Mouse (Mus musculus) left cerebral cortex, adult 18-20 months (tissue): Measurements from ENCODE around the gene Ppp5c. TPM values are rescaled to one million over a fixed set of nuclear protein-coding genes. Genes with fewer than 3 reads are reported as not detected.
A peak's percentile ranks its signal among the peaks of the same experiment; 100 is the strongest.
"Not testable (repeated sequence)": the region's sequence is repeated elsewhere in the genome, so short reads cannot be mapped to it uniquely, and the experiment has no call there.

Experiments
- DNase-seq, 2 experiments: peaks; one replicate each; pipeline ENCODE4 v3.0.0; 2021 to 2022; ENCODE audit warnings: low spot score in 2 of 2, mixed read lengths in 1 of 2
- long read RNA-seq, 2 experiments: library from polyadenylated mRNA; stranded (forward); transcript quantifications; one replicate each; pipeline ENCODE4 v2.0.0; 2021
- total RNA-seq, 2 experiments: library from RNA; stranded (reverse); gene quantifications; 2 replicates each; pipeline ENCODE4 v1.2.3; 2021

The Ppp5c gene
- 100 to 1,000 TPM; 147 to 181 TPM for total RNA-seq
- long read RNA-seq, experiment 1, transcript Ppp5c-201 (13 exons, 2,072 nt) = major isoform, 198 of 244 reads
- long read RNA-seq, experiment 1, partial matches to known transcripts = 14 of 244 reads
- long read RNA-seq, experiment 1, other reads (novel, unspliced or antisense) = 32 of 244 reads
- long read RNA-seq, experiment 2, transcript Ppp5c-201 (13 exons, 2,072 nt) = major isoform, 183 of 220 reads
- long read RNA-seq, experiment 2, partial matches to known transcripts = 13 of 220 reads
- long read RNA-seq, experiment 2, other reads (novel, unspliced or antisense) = 22 of 220 reads

DNA sequence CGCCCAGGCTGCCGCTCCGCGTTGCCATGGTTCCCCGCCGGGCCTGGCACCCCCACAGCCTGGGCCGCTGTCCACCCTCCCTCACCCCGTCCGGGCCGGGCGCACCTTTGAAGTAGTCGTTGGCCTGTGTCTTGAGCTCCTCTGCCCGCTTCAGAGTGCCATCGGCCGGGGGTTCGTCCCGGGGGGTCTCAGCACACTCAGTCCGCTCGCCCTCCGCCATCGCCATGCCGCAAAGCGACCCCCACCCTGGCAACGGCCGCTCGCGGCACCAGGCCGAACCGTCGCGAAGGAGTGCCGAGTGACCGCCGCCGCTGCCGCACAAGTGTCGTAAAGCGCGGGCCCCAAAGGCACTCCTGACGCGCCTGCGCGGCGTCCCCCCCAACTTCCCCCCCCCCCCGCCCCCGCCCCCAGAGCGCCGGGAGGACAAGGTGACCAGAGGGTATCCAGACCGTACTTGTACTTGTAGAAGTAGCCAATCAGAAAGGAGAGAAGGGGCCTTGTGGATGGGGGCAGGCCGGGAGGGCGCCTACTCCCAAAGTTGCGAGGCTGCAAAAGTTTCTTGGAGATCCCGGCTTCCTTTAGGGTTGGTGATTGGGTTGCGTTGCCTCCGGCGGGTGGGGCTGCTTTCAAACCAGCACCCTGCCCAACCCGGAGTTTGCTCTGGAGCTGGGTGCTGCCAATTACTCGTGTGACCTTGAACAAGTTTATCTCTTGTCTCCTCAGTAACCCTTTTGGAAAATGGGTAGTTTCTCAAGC, at the start of gene Ppp5c:
Ppp5c (minus strand) TSS at position 337 of the 756 bp plus-strand sequence.
- peak; percentile 84 to 88 for DNase-seq

DNA sequence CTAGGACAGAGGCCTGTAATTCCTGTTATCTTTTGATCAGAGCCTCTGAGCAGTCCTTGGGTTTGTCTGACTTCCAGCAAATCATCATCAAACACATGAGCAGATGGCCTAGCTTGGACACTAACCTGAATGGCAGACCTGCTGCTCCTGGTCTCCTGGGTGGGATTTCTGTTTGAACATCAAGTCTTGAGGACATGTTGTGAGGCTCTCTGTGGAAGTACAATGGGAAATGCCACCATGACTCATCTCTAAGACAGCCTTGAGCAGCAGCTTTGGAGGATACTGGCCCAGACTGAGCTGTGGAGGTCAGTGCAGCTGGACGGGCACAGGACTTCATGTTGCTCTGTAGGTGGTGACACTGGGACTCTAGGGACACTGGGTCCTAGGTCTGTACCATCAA, 48.8 kb upstream of the Ppp5c start:
- no peak for DNase-seq

DNA sequence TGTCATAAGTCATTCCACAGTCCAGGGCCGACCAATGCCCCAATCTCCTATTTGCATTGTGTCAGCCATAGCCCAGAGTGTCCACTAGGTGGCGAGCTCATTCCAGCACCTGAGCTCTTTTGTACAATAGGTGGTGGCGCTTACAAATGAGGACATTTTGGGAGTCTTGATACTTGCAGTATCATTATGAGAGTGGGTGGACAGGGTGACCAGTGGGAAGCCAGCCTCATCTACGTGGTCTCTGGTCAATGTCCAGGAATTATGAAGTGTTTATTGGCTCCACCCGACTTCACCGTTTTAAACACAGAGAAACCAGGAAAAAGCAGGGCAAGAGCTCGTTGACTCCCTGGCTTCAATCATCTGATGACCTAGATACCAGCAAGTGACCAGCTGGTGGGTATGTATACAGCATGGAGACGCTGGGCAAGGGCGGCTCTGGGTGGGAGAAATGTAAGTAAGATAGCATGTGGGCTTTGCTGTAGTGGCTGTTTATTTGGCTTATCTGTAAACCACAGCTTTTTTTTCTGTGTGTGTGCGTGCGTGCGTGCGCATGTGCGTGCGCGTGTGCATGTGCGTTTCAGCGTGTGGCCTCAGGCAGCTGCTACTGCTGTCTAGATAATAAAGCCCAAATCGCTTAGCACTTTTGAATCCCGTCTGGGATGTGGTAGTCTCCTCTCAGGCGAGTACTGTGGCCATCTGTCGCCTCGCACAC, 46.3 kb upstream of the Ppp5c start, which contains the start of gene Psg16:
Psg16 (plus strand) TSS at position 137 of the 712 bp plus-strand sequence.
- peak; percentile 69 to 70 for DNase-seq

DNA sequence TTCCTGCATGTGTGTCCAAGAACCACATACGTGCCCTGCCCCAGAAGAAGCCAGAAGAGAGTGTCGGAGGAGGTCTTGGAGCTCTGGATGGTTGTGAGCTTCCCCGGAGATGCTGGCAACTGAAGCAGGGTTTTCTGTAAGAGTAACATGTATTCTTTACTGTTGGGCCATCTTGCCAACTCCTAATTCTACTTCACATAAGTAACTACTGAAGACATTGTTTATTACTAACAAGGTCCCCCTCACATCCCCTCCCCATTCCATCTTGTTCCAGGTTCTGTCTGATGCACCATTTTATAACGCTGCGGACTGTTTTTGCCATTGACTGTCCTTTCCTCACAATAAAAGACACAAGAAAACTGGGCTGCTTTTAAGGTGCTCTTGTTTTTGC, 45.8 kb upstream of the Ppp5c start:
- DNase-seq = no peak

DNA sequence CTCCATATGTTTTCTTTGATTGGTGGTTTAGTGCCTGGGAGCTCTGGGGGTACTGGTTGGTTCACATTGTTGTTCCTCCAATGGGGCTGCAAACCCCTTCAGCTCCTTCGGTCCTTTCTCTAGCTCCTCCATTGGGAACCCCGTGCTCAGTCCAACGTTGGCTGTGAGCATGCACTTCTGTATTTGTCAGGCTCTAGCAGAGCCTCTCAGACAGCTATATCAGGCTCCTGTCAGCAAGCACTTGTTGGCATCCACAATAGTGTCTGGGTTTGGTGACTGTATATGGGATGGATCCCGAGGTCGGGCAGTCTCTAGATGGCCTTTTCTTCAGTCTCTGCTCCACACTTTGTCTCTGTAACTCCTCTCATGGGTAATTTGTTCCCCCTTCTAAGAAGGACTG, 39.9 kb upstream of the Ppp5c start:
- not testable (repeated sequence) for DNase-seq

DNA sequence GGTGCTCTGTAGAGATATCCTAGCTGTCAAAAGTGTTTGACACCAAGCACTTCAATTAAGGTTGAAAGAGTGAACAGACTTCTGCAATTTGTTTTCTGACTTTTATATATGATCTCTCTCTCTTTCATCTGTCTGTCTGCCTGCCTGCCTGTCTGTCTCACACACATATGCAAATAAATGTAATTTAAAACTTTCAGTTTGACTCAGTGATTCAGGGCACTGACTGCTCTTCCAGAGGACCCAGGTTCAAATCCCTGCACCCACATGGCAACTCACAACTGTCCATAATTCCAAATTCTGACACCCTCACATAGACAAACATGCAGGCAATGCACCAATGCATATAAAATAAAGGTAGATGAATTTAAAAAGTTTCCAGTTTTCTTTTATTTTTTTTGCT, 39.3 kb upstream of the Ppp5c start:
- no peak for DNase-seq

DNA sequence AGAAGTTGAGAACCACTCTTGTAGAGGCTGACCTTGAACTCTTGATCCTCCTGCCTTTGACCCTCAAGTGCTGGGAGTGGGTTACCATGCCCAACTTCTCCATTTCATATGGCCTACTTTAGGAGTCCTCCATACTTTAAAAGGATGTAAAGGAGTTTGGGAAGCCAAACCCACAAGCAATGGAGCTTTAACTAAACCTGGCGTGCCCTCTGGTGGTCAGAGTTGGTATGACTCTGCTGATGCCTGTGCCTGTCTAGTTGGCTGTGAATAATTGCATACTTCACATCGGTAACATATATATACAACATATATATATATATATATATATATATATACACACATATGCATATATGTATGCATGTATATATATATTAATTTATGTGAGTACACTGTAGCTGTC, 38.7 kb upstream of the Ppp5c start:
- DNase-seq = peak; percentile 89 to 97

DNA sequence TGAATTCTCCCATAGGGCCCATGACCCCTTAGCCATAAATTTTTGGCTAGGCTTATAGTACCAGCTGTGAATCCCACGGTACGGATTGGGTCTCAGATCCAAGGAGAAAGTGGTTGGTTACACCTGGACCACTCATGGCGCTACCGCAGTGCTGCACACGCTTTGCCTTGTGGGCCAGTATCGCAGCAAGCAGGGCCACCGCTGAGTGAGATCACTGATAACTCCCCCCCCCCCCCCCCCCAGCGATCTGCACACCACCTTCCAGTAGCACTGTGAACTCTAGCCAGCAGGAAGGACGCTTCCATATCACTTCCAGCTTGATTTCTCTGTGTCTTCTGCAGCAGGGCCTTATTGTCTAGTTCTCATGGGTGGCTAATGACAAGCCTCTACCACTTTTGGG, 37.9 kb upstream of the Ppp5c start:
- DNase-seq = no peak

DNA sequence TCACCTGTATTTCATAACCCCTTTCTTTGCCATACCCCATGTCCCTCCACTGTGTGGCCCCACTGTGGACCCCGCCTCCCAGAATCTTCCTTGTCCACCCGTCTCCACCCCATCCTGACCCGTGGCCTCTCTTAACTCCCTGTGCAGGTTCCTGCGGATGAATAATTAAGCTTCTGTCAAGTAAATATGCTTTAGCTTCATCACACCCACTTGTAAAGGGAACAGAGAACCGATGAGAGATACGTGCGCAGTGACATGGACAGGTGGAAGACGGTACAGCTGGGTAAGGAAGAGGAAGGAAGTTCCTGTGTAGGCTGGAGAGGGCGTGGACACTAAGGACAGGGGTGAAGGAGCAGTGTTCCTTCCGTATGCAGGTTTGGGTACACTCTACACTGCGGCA, 35.1 kb upstream of the Ppp5c start:
- no peak for DNase-seq

DNA sequence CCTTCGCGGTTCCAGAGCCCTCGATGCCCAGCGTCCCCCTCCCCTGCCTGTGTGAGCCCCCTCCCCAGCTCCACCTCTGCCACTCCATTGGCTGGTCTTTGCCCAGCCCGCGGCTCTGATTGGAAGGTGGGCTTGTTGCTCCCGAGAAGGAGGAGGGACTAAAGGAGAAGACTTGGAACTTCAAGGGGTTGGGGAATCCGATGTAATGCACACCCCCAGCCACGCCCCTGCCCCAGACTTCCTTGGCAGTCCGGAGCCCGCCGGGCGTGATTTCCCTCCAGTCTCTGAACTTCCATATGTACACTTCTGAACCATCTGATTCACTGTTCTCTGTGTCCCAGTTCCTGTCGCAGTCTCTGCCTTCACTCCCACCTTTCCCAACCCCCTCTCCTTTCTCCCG, 34.7 kb upstream of the Ppp5c start, which contains the start of gene Hif3a:
Hif3a (minus strand) TSS at position 39 of the 400 bp plus-strand sequence.
- DNase-seq = peak in 1 of 2 experiments; percentile 53

DNA sequence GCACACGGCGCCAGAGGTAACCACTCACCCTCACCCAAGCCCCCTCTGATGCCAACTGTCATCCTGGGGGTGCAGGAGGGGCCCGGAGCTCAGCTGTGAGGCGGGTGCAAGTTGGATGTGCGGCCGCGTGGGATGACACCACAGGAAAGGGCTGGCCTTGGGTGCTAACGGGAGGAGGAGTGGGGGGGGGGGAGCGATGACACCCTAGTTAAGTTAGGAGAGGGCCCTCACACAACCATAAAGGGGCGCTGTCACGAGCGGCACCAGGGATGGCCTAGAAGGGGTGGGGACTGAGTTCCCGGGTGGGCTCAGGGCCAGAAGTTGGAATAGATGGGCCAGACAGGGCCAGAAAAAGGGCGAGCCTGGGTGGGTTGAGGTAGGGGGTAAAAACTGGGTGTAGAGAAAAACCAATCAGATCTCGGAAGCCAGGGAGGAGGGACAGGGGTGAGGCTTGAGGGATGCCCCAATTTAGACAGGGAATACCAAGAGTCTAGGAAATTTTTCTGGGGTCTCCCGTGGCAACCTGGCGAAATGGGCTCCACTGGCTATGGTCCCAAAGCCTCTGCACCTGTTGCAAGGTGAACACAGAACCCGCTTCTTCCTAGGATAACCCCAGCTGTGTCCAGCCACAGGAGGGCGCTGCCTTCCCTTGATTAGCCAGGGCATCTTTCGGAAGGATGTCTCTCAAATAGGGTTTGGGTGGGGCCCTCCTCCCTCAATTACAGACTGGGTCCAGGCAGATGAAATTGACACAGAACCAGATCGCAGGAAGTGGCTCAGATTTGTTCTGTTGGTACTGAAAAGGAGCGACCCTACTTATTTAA, 33.3 kb upstream of the Ppp5c start:
- DNase-seq = peak; percentile 32 to 53

DNA sequence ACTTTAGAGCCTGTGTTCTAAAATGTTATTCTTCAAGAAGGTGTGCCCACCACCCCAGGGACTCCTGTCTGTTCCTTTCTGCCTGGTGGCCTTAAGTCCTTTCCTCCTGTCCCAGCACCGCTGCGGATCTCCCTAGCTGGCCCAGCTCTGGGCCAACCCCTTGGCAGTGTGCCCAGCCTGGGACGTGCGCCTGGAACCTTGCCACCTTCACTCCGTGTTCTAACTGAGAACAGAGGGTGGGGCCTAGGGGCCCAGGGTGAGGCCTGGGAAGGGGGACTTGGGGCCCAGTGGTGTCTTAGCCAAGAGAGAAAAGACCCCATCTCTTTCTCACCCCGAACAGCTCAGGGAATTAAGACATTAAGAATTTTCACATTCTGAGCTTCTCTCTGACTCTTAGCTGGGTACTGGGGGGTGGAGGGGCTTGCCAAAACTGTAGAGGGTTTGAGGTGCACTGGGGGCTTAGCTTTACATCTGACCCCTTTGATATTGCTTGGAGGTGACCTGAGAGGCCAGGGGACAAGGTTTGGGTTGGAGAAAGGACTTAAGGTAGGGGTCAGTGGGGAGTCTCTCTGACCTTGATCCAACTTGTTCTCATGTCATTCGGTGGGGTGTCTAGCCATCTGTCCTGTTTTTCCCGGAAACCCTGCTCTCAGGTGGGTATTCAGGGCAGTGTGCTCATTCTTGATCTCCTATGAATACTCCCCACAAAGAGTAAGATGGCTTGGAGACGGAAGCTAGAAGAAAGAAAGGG, 32.5 kb upstream of the Ppp5c start:
- DNase-seq = peak; percentile 84 to 87

DNA sequence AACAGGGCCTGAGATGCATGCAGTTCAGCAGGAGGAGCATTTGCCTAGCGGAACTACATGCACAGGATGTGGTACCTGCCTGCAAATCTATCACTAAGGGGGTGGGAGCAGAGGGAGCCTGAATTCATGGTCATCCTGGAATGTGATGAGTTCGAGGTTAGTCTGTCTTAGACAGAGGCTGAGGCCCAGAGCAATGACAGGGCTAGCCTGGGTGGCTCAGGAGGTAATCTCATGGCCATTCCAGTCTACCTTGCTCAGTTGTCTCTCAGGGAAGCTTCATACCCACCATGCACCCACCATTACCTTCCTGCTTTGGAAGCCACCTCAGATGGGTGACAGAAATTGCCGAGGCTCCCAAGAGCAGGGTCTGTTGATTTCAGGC, 31.7 kb upstream of the Ppp5c start:
- no peak for DNase-seq

DNA sequence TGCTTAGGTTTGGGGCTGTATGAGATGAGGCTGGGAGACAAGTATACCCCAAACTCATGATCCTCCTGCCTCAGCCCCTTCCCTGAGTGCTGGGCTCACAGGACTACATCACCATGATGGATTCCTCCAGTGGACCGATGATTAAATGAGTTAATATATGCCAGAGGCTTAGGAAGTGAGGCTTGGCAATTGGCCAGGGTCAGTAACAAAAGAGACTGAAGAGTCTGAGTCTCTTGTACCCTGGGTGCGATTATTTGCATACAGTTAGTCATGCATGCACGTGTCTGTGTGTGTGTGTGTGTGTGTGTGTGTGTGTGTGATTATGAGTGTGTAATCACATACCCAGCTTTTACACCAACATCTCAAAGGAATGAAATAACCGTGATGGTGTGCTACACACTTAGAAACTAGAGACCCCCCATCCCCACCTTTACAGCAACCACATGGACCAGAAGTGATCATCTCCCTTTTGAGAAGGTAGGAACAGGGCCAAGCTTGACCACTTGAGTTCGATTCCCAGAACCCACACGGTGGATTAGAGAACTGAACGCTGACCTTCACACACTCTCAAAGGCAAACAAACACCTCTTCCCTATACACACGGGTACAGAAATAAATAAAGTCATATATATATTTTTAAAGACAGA, 31.2 kb upstream of the Ppp5c start:
- no peak for DNase-seq

DNA sequence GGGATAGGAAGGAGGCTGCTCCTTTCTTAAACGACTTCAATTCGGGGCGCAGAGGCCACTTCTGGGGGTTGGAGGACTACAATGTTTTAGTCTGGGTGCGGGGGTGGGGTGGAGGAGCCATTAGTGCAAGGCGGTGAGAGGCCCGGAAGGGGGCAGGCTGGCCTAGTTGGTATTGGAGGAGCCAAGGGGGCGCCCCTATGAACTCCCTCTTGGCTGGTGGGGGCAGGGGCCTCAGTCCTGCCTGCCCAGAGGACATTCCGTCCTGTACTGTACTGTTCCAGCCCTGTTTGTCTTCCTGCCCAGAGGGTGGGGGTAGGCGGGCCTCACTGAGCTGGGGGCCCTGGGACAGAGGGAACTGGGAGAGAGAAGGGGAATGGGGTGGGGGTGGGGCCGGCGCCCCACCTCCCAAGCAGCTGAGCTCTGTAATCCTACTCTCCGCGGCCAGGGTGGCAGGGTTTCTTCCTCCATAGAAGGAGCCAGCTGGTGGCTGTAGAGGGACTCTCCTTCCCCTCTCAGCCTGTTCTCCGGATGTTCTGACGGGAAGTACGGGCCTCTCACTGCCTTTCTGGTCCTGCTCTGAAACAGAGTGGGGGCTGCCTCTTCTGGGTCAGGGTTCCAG, 30.5 kb upstream of the Ppp5c start:
- DNase-seq = peak; percentile 70 to 72

DNA sequence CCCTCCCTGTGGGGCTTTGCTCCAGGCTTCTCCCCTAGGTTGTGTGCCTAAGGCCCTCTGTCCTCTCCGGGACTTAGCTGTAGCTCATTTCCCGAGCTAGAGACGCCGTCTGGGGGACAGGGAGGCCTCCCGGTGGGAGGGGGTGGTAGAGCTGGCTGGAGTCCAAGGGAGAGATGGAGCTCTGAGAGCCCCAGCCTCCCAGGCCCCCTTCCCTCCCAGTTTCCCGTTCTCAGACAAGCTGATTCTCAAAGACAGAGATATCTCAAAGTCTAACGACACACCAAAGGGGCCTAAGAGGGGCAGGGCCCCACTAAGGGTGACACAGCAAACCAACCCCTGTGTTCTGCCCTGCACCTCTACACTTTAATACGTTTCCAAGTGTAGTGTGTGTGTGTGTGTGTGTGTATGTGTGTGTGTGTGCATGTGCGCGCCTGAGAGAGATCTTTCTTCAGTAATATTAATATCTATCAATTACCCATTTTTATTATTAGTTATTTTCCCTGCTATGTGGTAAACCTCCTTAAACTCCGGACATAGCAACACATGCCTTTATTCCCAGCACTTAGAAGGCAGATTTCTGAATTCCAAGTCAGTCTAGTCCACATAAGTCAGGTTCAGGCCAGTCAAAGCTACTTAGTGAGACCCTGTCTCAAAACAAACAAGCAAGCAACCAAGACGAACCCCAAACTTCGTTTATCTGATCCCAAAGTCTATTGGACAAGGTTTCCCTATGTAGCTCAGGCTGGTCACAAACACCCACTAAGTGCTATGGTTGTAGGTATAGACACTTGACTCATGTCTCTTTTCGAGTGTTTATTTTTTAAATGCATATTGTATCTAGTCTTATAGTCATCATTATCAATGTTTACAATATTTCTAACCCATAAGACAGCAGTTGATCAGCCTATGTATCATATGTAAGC, 29.1 kb upstream of the Ppp5c start:
- DNase-seq = peak in 1 of 2 experiments; percentile 44

DNA sequence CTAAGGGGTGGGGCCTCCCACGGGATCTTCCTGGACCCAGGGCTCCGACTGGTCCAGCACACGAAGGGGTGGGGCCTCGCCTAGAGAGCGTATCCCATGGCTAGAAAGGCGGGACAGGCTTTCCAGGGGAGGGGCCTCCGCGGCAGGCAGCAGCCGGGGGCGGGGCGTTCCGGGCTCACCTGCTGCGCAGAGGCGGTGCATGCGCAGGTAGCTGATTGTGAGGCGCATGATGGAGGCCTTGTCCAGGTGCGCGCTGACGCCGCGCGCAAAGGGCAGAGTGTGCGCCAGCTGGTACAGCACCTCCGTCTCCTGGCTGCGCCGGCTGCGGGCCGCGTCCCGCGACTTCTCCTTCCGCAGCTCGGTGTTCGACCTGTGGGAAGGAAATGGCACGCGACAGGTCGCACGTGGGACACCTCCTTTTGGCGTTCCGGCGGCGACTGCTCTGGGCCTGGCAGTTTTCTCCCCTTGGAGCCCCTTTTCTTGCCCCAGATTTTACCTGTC, 28.4 kb upstream of the Ppp5c start:
- peak; percentile 85 to 88 for DNase-seq
